In the genomic region with DNA sequence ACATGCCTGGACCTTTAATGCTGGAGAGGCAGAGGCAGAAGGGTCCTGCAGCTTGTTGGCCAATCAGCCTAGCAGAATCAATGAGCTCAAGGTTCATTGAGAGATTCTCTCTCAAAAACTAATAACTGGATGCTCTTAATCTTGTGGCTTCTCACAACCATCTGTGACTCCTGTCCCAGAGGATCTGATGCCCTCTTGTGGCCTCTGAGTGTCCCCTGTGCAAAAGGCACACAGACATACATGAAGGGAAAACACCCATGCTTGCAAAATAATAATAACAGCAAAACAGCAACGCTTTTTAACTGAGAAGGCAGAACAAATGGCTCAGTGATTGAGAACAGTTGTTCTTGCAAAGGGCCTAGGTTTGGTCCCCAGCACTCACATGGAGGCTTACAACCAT, we compare ENCODE assay signal across 18 mouse cellular contexts. TPM values are rescaled to one million over a fixed set of nuclear protein-coding genes. Genes with fewer than 3 reads are reported as not detected.
DNase-seq lines count a peak whose midpoint lies in the region; ATAC-seq and TF ChIP-seq lines count a peak whose summit lies in the region.
"Had no signal": no experiment of that assay in that cellular context is flagged by ENCODE, and none has a peak within 500 bp of the region (broad histone marks: within the 10 kb centered on the region; RNA-seq: fewer than 3 reads in every experiment).

No protein-coding gene starts in this region.

- 33% methylated on average over 1 of the region's 1 CpGs for WGBS in liver, embryonic 14.5 days (ENCODE audit: insufficient replicate concordance)
- WGBS in liver, embryonic 11.5 days, result 41% methylated on average over 1 of the region's 1 CpGs
- WGBS in forebrain, embryonic 11.5 days, result 63% methylated on average over 1 of the region's 1 CpGs

- H3K9me3 ChIP-seq in liver, embryonic 14.5 days (ENCODE audit: control insufficient read depth, low read length), result no peaks in the 10 kb centered on the region
- no peaks in the 10 kb centered on the region for H3K9me3 ChIP-seq in liver, embryonic 11.5 days (ENCODE audit: control insufficient read depth, low read length)
- no peaks in the 10 kb centered on the region for H3K9me3 ChIP-seq in MEL (replicated peaks; ENCODE audit: insufficient read depth, low read length)
- no peaks in the 10 kb centered on the region for H3K9me3 ChIP-seq in forebrain, embryonic 11.5 days (ENCODE audit: control insufficient read depth, low read length)
- H3K9me3 ChIP-seq: forebrain, embryonic 10.5 days; heart, embryonic 15.5 days; hindbrain, embryonic 12.5 days; limb, embryonic 15.5 days had no signal

- H3K36me3 ChIP-seq in liver, embryonic 14.5 days (replicated peaks; ENCODE audit: control insufficient read depth, insufficient read depth, low read depth), result no peaks in the 10 kb centered on the region
- no peaks in the 10 kb centered on the region for H3K36me3 ChIP-seq in liver, embryonic 11.5 days (ENCODE audit: control insufficient read depth, insufficient read depth, low read length)
- H3K36me3 ChIP-seq in MEL (ENCODE audit: control insufficient read depth in 1 of 2, insufficient read depth in 2 of 2, low read length in 2 of 2), result no peaks in the 10 kb centered on the region
- H3K36me3 ChIP-seq in forebrain, embryonic 11.5 days (ENCODE audit: control insufficient read depth, insufficient read depth, low read length), result no peaks in the 10 kb centered on the region
- H3K36me3 ChIP-seq: forebrain, embryonic 10.5 days; heart, embryonic 15.5 days; hindbrain, embryonic 12.5 days; limb, embryonic 15.5 days had no signal

- no peak for DNase-seq in gastrocnemius, adult 2 months
- DNase-seq in gastrocnemius, postnatal 10 days, result no peak
- DNase-seq in liver, embryonic 14.5 days (ENCODE audit: low read depth in 3 of 3, low spot score in 3 of 3), result no peak
- no peak for DNase-seq in liver, embryonic 11.5 days (ENCODE audit: low spot score)
- DNase-seq in 3T3-L1 (ENCODE audit: low read depth, low spot score), result peak; percentile 28
- DNase-seq in MEL (ENCODE audit: low read depth, low spot score), result peak; percentile 28
- no peak for DNase-seq in forebrain, embryonic 11.5 days (ENCODE audit: low spot score)
- no peak for DNase-seq in frontal cortex, adult 2 months (ENCODE audit: extremely low spot score in 1 of 2, low spot score in 1 of 2)
- DNase-seq: cerebellum, adult 11-12 months; kidney, adult 11 months; midbrain, embryonic 14.5 days; spleen, adult 18-20 months had no signal

- no peak overlapping the region for H3K4me3 ChIP-seq in gastrocnemius, adult 2 months
- H3K4me3 ChIP-seq in liver, embryonic 14.5 days (ENCODE audit: insufficient read depth in 1 of 2, low read depth in 2 of 2, low read length in 2 of 2), result no peak overlapping the region
- no peak overlapping the region for H3K4me3 ChIP-seq in liver, embryonic 11.5 days (ENCODE audit: low read depth, low read length)
- H3K4me3 ChIP-seq in MEL (ENCODE audit: control insufficient read depth in 1 of 2, insufficient read depth in 1 of 2, low read depth in 2 of 2, low read length in 2 of 2), result no peak overlapping the region
- H3K4me3 ChIP-seq in forebrain, embryonic 11.5 days (ENCODE audit: low read depth, low read length), result no peak overlapping the region
- H3K4me3 ChIP-seq: forebrain, embryonic 10.5 days; heart, embryonic 15.5 days; hindbrain, embryonic 12.5 days; left cerebral cortex, adult 2 months; limb, embryonic 15.5 days had no signal

- no peaks in the 10 kb centered on the region for H3K27me3 ChIP-seq in liver, embryonic 14.5 days (ENCODE audit: control insufficient read depth, insufficient read depth, low read length)
- H3K27me3 ChIP-seq in liver, embryonic 11.5 days (replicated peaks; ENCODE audit: control insufficient read depth, insufficient read depth, low read length), result no peaks in the 10 kb centered on the region
- peaks cover 4 to 14% of the 10 kb centered on the region in 2 experiments; a peak in 3 of 4 replicates for H3K27me3 ChIP-seq in MEL (ENCODE audit: control insufficient read depth in 1 of 2, insufficient read depth in 2 of 2, low read length in 2 of 2)
- no peaks in the 10 kb centered on the region for H3K27me3 ChIP-seq in forebrain, embryonic 11.5 days (ENCODE audit: control insufficient read depth, insufficient read depth, low read length)
- H3K27me3 ChIP-seq: heart, embryonic 15.5 days; hindbrain, embryonic 12.5 days; limb, embryonic 15.5 days had no signal

- no peaks in the 10 kb centered on the region for H3K79me2 ChIP-seq in MEL (ENCODE audit: control insufficient read depth, insufficient read depth, low read length, poor library complexity)

- peak; percentile 45 for TF ChIP-seq RAD21 in MEL (IDR thresholded peaks at IDR 0.05; ENCODE audit: low read depth, low read length)

- no peak for ATAC-seq in liver, embryonic 14.5 days (ENCODE audit: insufficient read depth)
- ATAC-seq in liver, embryonic 11.5 days (replicated peaks; ENCODE audit: low FRiP score), result no peak
- no peak for ATAC-seq in forebrain, embryonic 11.5 days (replicated peaks; ENCODE audit: low FRiP score)

- intact Hi-C loops in gastrocnemius, adult 2 months (cut with DNase I), result no loop called here

- H3K27ac ChIP-seq in gastrocnemius, adult 2 months, result no peak overlapping the region
- H3K27ac ChIP-seq in liver, embryonic 14.5 days, result no peak overlapping the region
- no peak overlapping the region for H3K27ac ChIP-seq in liver, embryonic 11.5 days (ENCODE audit: low read depth, low read length)
- H3K27ac ChIP-seq in MEL (ENCODE audit: control insufficient read depth, low read depth, low read length), result no peak overlapping the region
- no peak overlapping the region for H3K27ac ChIP-seq in forebrain, embryonic 11.5 days (ENCODE audit: low read depth, low read length)
- H3K27ac ChIP-seq: forebrain, embryonic 10.5 days; heart, embryonic 15.5 days; hindbrain, embryonic 12.5 days; left cerebral cortex, adult 2 months; limb, embryonic 15.5 days had no signal

- H3K4me1 ChIP-seq in liver, embryonic 14.5 days (replicated peaks; ENCODE audit: control insufficient read depth in 2 of 2, insufficient read depth in 2 of 2, low read length in 1 of 2), result no peaks in the 10 kb centered on the region
- H3K4me1 ChIP-seq in liver, embryonic 11.5 days (replicated peaks; ENCODE audit: control insufficient read depth, insufficient read depth, low read length), result no peaks in the 10 kb centered on the region
- no peaks in the 10 kb centered on the region for H3K4me1 ChIP-seq in MEL (ENCODE audit: control insufficient read depth in 1 of 2, insufficient read depth in 2 of 2, low read length in 2 of 2)
- H3K4me1 ChIP-seq in forebrain, embryonic 11.5 days (replicated peaks; ENCODE audit: control insufficient read depth, insufficient read depth, low read length), result no peaks in the 10 kb centered on the region
- H3K4me1 ChIP-seq: forebrain, embryonic 10.5 days; heart, embryonic 15.5 days; hindbrain, embryonic 12.5 days; limb, embryonic 15.5 days had no signal

- H3K4me2 ChIP-seq in liver, embryonic 14.5 days (ENCODE audit: low read depth), result no peak overlapping the region
- H3K4me2 ChIP-seq in liver, embryonic 11.5 days, result no peak overlapping the region
- H3K4me2 ChIP-seq in forebrain, embryonic 11.5 days (ENCODE audit: low read depth, low read length, severe bottlenecking), result no peak overlapping the region
- H3K4me2 ChIP-seq: heart, embryonic 15.5 days; hindbrain, embryonic 12.5 days; limb, embryonic 15.5 days had no signal

- TF ChIP-seq CTCF in gastrocnemius, adult 2 months (IDR thresholded peaks at IDR 0.05), result peak; percentile 28; the same call in 1 of the 2 replicates
- peak; percentile 40; the same call in 1 of the 2 replicates for TF ChIP-seq CTCF in liver, embryonic 14.5 days (IDR thresholded peaks at IDR 0.05; ENCODE audit: low read depth)
- peak; percentile 18 to 49 (median 41); a peak in 4 of 6 replicates for TF ChIP-seq CTCF in MEL (IDR thresholded peaks at IDR 0.05 in 2 of 3, conservative IDR thresholded peaks at IDR 0.05 in 1 of 3; ENCODE audit: control insufficient read depth in 1 of 3, insufficient read depth in 1 of 3, low read depth in 2 of 3, low read length in 3 of 3, poor library complexity in 1 of 3, severe bottlenecking in 1 of 3)

- no peak for TF ChIP-seq POLR2A in MEL (IDR thresholded peaks at IDR 0.05; ENCODE audit: control insufficient read depth in 1 of 2, insufficient read depth in 1 of 2, low read depth in 1 of 2, low read length in 2 of 2, poor library complexity in 1 of 2)

- TF ChIP-seq EP300 in liver, embryonic 14.5 days (IDR thresholded peaks at IDR 0.05; ENCODE audit: low read depth), result no peak
- TF ChIP-seq EP300 in MEL (IDR thresholded peaks at IDR 0.05; ENCODE audit: low read depth in 1 of 2, low read length in 2 of 2), result no peak

- H3K9ac ChIP-seq in liver, embryonic 14.5 days (replicated peaks), result no peak overlapping the region
- H3K9ac ChIP-seq in liver, embryonic 11.5 days (ENCODE audit: low read depth, low read length), result no peak overlapping the region
- no peak overlapping the region for H3K9ac ChIP-seq in MEL (ENCODE audit: control insufficient read depth, low read depth, low read length, poor library complexity, severe bottlenecking)
- H3K9ac ChIP-seq in forebrain, embryonic 11.5 days (ENCODE audit: low read length), result no peak overlapping the region
- H3K9ac ChIP-seq: heart, embryonic 15.5 days; hindbrain, embryonic 12.5 days; limb, embryonic 15.5 days had no signal

RNA-seq across cellular contexts. Expression of gene Map1s, which starts 44.1 kb away (rescaled TPM):
- 10 to 100 TPM; 10.6 to 11.2 TPM for total RNA-seq in gastrocnemius, adult 2 months (2021)
- 10 to 100 TPM; 17.3 to 24.5 TPM for total RNA-seq in gastrocnemius, postnatal 10 days (2021)
- polyA plus RNA-seq in liver, embryonic 14.5 days (2012; rRNA removed), result 11.5 and 15.4 TPM in 2 replicates
- 9.3 and 11.8 TPM in 2 replicates for polyA plus RNA-seq in liver, embryonic 14.5 days (2014; fragmentation: Nextera tagmentation; extraction: Ambion mirVana)
- polyA plus RNA-seq in liver, embryonic 11.5 days (2014; fragmentation: Nextera tagmentation; extraction: Ambion mirVana), result 48.7 and 49.0 TPM in 2 replicates
- 41.0 and 53.3 TPM in 2 replicates for total RNA-seq in MEL (2012; rRNA removed)
- polyA plus RNA-seq in MEL (2012; ENCODE audit: insufficient read depth in 1 of 2, insufficient read length in 2 of 2, low read depth in 1 of 2, low replicate concordance in 2 of 2, missing spikeins in 1 of 2), result 10 to 100 TPM in 1 of 2 experiments, not detected in 1; 51.0 TPM
- 57.3 and 59.9 TPM in 2 replicates for polyA plus RNA-seq in forebrain, embryonic 11.5 days (2014; fragmentation: Nextera tagmentation; extraction: Ambion mirVana)
- polyA plus RNA-seq in frontal cortex, adult 2 months (2012; rRNA removed), result 64.9 and 66.1 TPM in 2 replicates

RNA-seq across cellular contexts. Expression of gene Rpl18a, which starts 52.6 kb away (rescaled TPM):
- total RNA-seq in gastrocnemius, adult 2 months (2021), result 1,000 to 10,000 TPM in 1 of 2 experiments, 100 to 1,000 TPM in 1; 932 to 1,039 TPM
- total RNA-seq in gastrocnemius, postnatal 10 days (2021), result 1,000 to 10,000 TPM; 1,533 to 1,604 TPM
- polyA plus RNA-seq in liver, embryonic 14.5 days (2012; rRNA removed), result 2,449 and 2,899 TPM in 2 replicates
- 3,155 and 3,211 TPM in 2 replicates for polyA plus RNA-seq in liver, embryonic 14.5 days (2014; fragmentation: Nextera tagmentation; extraction: Ambion mirVana)
- polyA plus RNA-seq in liver, embryonic 11.5 days (2014; fragmentation: Nextera tagmentation; extraction: Ambion mirVana), result 3,876 and 4,144 TPM in 2 replicates
- 4,999 and 5,671 TPM in 2 replicates for total RNA-seq in MEL (2012; rRNA removed)
- polyA plus RNA-seq in MEL (2012; ENCODE audit: insufficient read depth in 1 of 2, insufficient read length in 2 of 2, low read depth in 1 of 2, low replicate concordance in 2 of 2, missing spikeins in 1 of 2), result 1,000 to 10,000 TPM in 1 of 2 experiments, not detected in 1; 5,399 TPM
- 2,879 and 3,145 TPM in 2 replicates for polyA plus RNA-seq in forebrain, embryonic 11.5 days (2014; fragmentation: Nextera tagmentation; extraction: Ambion mirVana)
- polyA plus RNA-seq in frontal cortex, adult 2 months (2012; rRNA removed), result 1,785 and 1,788 TPM in 2 replicates

RNA-seq across cellular contexts. Expression of gene Slc5a5, which starts 57.3 kb away (rescaled TPM):
- not detected for total RNA-seq in gastrocnemius, adult 2 months (2021)
- total RNA-seq in gastrocnemius, postnatal 10 days (2021), result under 1 TPM in 1 of 2 experiments, not detected in 1; 0.09 TPM
- 0.06 and 0.10 TPM in 2 replicates for polyA plus RNA-seq in liver, embryonic 14.5 days (2012; rRNA removed)
- polyA plus RNA-seq in liver, embryonic 14.5 days (2014; fragmentation: Nextera tagmentation; extraction: Ambion mirVana), result 0.03 and 0.05 TPM in 2 replicates
- 0.18 and 0.34 TPM in 2 replicates for polyA plus RNA-seq in liver, embryonic 11.5 days (2014; fragmentation: Nextera tagmentation; extraction: Ambion mirVana)
- 0.12 and 0.13 TPM in 2 replicates for total RNA-seq in MEL (2012; rRNA removed)
- polyA plus RNA-seq in MEL (2012; ENCODE audit: insufficient read depth in 1 of 2, insufficient read length in 2 of 2, low read depth in 1 of 2, low replicate concordance in 2 of 2, missing spikeins in 1 of 2), result under 1 TPM in 1 of 2 experiments, not detected in 1; 0.36 TPM
- 0.43 and 0.44 TPM in 2 replicates for polyA plus RNA-seq in forebrain, embryonic 11.5 days (2014; fragmentation: Nextera tagmentation; extraction: Ambion mirVana)
- 9.9 and 12.3 TPM in 2 replicates for polyA plus RNA-seq in frontal cortex, adult 2 months (2012; rRNA removed)
- total RNA-seq: gastrocnemius, postnatal 4 days had no signal

Comparison
In these comparisons a context has a peak if more than half of its experiments do, and no peak if none do; other contexts are left out.
1. DNase-seq: peak in 3T3-L1 (single experiment) and MEL (single experiment); none in gastrocnemius, adult 2 months (single experiment), gastrocnemius, postnatal 10 days (single experiment), liver, embryonic 14.5 days (0 of 3), liver, embryonic 11.5 days (single experiment), forebrain, embryonic 11.5 days (single experiment) and frontal cortex, adult 2 months (0 of 2).
2. Peak in every context shown above with its lines, with median percentiles within 50 percentile points of each other: CTCF ChIP-seq.